Mouse (Mus musculus) Muller cell, postnatal 12 days (primary cell): ENCODE results near the gene 2410015M20Rik.

ENCODE experiments used
- DNase-seq: peaks from one replicate; pipeline ENCODE4 v3.0.0-alpha.2; 2015; ENCODE audit errors: inconsistent ontology term

Gene 2410015M20Rik

DNA sequence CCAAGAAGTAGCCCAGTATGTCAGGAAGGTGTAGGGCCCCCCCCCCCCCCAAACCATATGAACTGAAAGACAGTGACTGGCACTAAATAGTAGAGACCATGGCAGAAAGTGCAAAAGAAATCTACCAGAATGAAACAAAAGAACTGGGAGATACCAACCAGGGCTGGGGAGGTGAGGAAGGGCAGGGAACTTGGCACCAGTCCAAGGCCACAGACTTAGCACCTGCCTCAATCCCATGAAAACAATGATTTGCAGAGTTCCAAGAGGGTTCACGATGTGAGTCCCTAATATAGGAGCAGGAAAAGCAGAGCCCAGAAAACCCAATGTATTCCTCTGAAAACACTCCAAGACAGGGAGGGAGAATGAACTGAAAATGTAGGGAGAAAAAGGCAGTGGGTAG, 37.4 kb downstream of the 2410015M20Rik start:
- DNase-seq = no peak

DNA sequence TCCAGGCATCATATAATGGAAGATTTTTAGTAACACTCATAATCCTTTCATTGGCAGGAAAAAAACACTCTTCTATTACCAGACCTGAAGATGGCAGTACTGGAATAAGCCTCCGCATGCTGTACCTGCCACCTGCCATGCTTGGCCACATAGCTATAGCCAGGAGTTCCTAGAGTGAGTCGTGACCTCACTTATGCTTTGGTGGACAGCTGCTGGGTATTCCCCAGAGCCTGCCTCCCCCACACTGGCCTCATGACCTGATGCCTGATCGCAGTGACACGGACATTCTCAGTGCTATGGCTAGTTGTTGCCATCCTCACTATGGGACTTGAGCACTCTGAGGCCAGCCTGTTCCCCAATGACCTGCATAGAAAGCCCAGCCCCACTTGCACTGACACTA, 39.3 kb downstream of the 2410015M20Rik start:
- DNase-seq = no peak

DNA sequence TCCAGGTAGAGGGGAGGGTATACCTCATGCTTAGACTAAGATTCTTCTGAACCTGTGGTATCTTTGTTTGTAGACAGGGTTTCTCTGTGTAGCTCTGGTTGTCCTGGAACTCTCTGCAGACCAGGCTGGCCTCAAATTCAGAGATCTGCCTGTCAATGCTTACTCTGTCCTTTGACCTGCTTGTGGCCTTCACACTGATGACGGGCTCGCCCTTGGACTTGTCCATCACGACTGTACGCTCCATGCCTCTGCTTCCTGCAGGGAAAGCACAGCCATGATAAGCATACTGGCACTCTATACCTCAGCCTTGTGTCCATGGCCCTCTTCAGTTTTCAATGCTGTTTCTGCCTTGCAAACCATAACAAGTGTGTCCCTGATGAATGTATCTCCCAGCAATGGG, 42.2 kb downstream of the 2410015M20Rik start:
- no peak for DNase-seq

DNA sequence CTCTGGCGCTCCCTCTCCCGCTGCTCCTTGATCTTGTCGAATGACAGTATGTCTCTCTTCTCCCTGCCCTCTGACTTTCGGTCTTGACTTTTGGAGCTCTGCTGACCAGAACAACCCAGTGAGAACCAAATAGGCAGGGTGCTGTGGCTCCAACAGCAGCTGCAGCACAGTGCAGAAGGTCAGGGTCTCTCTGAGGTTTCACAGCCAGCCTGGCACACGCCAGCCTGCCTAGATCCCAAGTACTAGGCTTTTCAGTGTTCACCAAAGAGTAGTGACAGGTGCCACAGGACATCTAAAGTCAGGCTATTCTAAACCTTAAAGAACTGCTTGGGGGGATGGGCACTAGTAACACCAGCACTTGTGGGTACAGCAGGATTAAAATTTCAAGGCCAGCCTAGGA, 42.7 kb downstream of the 2410015M20Rik start:
- no peak for DNase-seq

DNA sequence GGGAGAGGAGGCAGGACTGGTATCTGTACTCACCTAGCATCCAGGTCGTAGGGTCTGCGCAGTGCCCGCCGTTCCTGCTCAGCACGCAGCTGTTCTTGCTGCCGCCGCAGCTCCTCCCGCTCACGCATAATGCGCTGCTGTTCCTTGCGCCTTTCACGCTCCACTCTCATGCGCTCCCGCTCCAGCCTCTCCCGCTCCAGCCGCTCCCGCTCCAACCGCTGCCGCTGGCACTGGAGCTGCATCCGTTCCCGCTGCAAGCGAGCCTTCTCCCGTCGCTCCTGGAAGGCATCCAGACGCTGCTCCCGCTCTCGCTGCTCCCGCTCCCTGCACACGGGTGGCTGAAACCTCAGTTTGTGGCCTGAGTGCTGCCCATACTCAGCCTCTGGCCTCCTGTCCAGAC, 43.3 kb downstream of the 2410015M20Rik start:
- no peak for DNase-seq

DNA sequence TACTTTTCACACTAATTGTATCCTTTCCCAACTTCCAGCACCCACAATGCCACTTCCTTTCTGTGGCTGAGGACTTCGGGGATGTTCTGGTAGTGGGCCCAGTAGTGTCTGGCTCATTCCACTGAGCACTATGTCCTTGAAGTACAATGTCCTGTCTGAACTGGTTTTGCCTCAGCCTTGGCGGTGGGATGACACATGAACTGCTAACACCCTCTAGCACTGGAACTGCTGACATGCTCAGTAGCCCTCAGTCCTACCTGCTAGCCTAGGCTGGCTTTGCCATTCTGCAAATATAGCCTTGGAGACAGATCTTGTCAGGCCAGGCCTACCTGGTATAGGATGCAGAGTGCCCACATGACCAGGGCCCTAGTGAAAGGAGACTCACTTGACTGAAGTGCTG, 47.7 kb downstream of the 2410015M20Rik start:
- no peak for DNase-seq

DNA sequence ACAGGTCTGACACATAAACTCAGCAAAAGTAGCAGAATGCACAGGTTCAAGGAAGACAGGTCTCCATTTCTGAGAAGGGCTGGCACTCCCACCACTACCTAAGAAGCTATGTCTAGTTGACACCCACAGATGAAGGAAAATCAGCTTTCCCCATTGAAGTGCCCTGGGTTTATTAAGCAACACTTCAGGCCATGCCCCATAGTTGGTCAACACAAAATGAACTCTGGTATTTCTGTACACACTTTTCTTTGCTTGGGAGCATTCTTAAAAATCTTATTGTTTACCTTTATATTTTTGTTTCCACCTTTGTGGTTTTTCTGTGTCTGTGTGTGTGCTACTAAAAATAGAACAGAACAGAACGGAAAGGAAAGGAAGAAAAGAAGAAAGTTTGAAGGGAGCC, 49.4 kb downstream of the 2410015M20Rik start:
- DNase-seq = no peak

DNA sequence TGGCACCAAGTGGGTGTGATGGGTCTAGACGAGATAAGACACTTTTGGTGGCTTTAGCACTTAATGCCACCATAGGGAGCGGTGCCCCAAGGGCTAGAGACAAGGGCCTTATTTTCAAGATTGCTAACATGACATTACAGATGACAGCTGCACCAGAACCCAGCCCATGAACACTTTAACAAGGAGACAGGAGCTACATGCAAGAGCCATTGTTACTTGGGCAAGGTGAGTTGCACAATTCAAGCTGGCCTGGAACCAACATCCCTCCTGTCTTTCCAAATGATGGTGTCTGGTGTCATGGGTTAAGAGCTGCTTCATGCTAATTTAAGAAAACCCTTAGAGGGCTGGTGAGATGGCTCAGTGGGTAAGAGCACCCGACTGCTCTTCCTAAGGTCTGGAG, 50.2 kb downstream of the 2410015M20Rik start:
- DNase-seq = no peak

DNA sequence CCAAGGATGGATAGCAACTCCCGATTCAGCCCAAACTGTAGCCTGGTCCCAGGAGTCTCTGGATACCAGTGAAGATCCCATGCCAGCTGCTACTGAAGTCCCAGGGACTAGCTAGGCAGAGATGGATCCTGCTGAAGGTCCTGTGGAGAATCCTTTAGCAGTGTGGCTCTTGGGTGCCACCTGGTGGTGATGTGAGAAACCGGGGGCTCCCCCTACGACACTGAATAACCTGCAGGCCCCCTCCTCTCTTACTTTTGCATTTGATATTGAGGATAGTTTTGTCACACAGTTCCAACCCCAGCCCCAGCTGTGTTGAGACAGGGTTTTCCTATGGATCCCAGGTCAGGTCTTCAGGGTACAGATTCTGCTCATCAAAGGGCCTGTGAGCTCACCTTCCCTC, 51.1 kb downstream of the 2410015M20Rik start:
- peak; percentile 61 for DNase-seq
